Mouse (Mus musculus) layer of hippocampus, postnatal 25 days (tissue): ENCODE results near the gene Tiam1. TPM values are rescaled to one million over a fixed set of nuclear protein-coding genes. Genes with fewer than 3 reads are reported as not detected.

Experiments used
- DNase-seq, 2 experiments: peaks; one replicate each; pipeline ENCODE4 v3.0.0; 2022; ENCODE audit warnings: mixed read lengths in 2 of 2, low spot score in 1 of 2; ENCODE audit errors: extremely low spot score in 1 of 2
- total RNA-seq, 2 experiments: library from RNA; stranded (reverse); gene quantifications; 2 replicates each; pipeline ENCODE4 v1.2.3; 2021

Tiam1 gene
- total RNA-seq, 2 experiments from 2014 or later: 93.4 to 114 TPM

DNA sequence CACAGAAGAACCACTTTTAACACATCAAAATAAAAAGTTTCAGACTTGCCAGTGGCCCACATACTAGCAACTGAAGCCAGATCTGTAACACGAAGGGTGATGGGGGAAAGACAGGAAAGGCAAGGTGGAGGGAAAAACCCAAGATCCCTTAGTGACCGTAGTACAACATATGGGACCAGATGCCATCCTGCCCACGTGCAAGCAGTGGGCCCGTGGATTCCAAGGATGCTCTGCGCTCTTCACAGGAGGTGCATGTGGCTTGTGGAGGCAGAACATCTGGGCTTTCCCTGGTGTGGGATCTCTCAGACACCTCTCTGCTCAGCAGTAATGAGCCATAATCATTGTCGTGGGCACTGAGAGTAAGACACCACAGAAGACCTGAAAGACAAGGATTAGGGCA lies 175.5 kb downstream of the Tiam1 start:
- DNase-seq: no peak

DNA sequence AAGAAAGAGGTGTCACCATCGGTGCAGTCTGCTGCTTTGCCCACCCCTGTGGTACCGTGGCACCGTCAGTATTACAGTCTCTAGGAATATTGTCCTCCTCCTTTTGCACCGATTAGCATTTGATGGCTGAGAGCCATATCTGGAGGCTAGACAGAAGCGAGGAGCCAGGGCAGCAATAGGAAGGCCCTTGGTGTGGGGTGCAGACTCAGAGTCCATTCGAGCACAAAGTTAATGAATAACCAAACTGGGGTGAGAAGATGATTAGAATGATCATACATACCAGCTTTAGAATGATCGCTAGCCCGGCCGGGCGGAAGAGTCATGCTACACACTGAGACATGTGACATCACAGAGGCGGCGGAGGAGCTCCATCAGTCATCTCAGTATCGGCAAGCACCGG lies 180.7 kb downstream of the Tiam1 start:
- DNase-seq: no peak

DNA sequence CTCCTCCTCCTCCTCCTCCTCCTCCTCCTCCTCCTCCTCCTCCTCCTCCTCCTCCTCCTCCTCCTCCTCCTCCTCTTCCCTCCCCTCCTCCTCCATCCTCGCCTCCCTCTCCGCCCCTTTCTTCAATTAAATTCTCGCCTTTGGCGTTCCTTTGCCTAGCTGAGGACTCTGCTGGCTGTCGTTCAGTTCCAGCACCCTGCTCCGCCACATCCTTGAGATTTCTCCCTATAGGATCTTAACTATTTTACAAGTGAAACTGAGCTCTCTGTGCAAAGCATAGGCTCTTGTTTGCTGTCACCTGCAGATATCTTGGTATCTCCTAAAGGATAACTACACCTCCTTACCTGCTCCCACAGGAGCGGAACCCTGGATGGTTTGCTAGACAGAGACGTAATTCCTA lies 182.7 kb downstream of the Tiam1 start:
- no peak for DNase-seq

DNA sequence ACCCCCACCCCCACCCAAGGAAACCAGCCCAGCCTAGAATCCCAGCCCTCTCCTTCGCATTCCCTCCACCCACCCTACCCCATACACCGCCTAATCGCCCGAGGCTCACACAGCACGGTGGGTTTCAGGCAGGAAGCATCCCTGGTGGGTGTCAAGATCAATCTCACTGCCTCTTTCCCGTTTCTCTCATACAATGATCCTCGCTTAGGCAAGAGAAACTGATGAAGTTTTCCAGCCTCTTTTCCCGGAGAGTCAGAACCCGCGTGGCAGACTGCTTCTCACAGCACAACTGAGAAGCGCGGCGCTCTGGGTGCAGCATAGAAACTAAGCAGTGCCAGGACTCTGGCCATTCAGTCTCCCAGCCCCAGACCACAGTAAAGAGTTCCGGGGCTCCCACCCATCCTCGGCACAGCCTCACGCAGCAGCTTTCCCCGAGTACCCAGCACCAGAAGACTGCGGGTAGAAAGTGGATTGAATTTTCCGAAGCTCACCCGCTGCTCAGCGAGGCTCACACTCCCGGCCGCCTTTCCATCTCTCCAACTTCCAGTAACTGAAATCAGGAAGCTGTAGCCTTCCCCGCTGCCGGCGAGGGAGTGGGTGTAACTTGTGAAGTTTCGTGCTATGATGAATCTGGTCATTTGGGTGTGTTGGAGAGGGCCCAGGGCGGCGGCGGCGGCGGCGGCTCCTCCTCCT lies 183.2 kb downstream of the Tiam1 start:
- DNase-seq: peak in 1 of 2 experiments; percentile 46

DNA sequence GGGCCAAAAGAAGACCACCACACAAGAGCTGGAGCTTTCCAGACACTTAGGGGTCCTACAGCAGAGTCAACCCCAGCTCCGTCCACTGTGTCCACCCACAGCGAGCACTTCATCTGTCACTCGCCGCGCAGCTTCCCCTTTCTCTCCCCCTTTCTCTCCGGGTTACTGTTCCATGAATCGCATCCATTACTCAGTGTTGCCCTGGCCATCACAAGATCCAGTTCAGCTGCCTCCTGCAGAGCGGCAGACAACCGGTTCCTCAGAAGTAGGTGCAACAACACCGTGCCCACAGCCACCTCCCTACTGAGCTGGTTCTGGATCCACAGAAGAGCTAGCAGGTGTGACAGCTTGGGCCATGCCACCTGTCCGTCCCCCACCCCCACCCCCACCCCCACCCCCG lies 184.6 kb downstream of the Tiam1 start:
- DNase-seq: no peak

DNA sequence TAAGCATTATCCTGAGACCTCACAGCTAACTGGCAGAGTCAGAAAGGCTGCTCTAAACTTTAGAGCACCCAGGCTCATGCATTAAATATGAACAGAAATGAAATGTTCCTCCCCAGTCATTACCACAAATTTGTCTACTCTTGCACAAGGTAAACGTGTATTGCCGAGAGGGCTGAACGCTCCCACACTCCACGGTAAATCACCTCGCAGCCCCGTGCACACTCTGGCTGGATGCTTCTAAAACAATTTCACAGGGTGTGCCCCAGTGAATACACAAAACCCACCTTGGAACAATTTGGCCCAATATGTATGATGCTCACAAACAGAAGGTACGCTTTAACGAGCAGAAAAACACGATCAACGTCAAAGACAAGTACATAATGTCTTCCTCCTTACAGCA lies 185.5 kb downstream of the Tiam1 start:
- no peak for DNase-seq

DNA sequence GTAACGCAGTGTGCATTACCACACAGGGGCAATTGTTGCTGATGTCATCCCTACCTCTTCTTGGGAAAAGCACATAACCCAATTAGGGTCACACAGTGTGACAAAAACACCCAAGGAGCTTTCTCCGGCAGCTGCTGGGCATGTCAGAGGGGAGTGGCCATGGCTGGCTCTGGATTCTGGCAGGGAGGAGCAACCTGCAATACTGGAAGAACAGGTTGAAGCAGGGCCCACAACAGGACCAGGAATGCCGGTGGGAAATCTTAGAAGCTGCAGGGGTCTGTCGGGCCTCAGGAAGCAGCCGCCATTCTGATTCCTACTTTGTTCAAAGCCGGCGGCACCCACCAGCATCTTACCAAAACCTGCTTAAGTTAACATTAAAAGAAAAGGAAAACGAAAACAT lies 189.0 kb downstream of the Tiam1 start:
- DNase-seq: no peak

DNA sequence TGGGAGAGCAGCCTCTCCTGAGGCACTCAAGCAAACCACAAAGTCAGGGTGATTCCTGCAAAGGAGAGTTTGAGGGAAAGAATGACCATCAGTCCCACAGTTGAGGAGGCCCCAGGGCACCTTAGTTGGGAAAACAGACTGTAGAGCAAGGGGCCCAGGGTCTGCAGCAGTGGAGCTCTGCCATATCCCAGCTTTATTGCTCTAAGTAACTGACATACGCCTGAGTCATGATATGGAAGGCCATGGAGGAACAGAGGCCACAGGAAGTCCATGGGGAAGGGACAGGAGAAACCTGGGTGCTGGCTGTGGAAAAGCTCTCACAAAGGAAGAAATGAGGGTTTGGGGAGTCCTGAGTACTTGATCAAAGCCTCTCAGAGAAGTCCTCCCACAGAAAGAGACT lies 189.5 kb downstream of the Tiam1 start:
- no peak for DNase-seq

DNA sequence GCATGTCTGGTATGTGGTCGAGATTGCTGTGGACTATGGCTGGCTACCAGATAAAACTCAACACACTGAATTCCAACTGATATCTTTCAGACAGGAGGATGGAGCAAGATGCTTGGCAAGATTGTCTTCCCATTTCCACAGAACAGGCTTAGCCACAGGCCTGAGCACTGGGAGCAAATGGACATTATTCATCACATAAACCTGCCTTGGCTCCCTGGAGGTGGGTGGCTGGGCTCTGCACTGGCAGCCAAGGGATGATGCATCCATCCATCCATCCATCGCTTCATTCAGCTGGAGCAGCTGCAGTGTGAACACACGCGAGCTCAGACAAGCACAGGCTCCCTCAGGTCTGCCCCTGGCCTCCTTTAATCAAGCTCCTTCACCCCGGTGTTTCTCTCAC lies 190.7 kb downstream of the Tiam1 start:
- no peak for DNase-seq

DNA sequence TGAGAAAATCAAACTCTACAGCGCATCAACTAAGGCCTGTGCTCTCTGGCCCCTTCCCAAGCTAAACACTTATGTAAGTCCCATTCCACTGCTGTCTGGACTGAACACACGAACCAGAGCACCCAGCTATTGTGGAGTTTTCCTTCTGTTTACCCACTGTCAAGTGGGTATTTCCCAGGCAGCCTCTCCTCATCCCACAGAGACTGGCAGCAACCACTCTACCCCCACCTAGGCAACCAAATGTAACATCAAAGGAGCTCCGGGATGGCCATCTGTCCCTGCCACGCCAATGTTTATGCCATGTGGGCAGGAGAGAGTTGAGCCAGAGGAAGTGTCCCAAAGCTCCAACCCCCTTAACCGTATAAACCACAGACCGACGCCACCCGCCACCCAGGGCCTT lies 192.8 kb downstream of the Tiam1 start:
- no peak for DNase-seq

DNA sequence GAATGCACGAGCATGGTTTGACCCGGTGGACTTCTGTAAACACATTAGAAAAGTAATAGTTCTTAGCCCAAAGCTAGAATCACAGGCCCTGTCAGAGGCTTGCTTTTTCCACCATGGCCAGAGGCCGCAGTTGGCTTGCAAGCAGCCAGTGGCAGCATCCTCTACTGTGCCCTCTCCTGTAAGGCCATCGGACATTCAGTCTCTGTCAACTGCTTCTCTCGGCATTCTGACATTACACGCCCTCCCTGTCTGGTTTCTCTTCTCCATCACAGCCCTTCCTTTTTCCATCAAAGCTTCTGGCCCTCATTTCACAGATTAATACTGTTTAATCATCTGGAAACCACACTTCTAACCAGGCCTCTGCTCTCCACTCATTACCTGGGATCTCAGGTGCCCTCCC lies 193.3 kb downstream of the Tiam1 start:
- DNase-seq: no peak

DNA sequence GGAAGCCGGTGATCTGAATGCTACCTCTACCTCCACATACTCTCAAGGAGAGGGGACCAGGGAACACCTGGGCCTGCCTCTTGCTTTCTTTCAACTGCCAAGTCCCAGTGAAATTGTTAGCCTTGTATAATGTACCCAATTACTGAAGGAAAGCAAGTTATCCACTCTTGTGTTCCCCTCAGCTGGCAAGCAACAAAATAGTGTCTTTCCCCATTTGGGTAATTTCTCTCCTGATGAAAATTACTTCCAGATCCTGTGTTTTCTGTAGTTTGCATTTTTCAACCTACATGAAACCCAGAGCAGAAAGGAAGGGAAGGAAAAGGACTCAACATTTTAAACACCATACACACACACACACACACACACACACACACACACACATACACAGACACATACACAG lies 195.5 kb downstream of the Tiam1 start:
- no peak for DNase-seq

DNA sequence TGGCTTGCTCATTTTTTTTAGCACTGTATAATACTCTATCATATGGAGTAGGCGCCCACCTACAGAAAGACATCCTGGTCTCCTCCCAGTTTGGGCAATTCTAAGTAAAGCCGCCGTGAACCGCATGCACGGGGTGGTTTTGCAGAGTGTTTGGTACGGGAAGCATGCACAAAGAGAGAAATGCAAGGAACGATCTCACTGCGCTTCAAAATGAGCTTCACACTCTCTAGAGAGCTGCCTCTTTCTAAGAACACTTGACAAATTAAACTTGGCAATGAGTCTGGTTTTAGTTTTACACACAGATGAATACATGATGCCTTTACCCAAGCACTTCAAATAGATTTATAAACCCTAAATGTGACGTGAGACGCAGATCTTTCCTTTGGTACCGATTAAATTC lies 196.8 kb downstream of the Tiam1 start:
- no peak for DNase-seq

DNA sequence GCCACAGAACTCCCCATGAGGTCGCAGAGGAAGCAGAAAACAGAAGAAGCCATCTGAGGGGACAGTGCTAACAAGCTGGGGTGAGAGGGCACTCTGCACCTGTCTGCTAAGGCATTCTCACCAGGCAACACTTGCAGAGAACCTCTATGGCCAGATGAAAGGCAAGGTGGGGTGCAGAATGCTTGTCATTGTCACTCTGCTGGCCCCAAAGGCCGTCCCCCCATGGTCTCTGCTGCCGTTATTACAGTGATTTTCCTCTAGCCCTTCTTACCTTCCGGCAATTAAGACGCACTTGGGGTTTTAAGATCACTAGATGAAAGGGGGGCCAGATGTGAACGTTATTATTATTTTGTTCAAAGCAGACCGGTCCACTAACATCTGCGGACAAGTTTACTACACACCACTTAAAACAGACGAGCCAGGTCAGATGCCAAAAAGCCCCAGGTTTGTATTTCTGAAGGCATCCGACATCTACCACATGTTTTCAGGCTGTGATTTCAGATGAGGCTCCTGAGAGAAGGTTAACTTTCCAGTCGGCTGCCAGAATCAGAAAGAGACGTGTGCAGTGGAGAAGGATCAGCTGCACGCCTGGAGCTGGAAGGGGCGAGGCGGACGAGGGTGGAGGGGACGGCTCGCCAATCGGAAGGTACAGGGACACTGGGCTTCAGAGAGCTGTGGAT lies 198.8 kb downstream of the Tiam1 start:
- DNase-seq: no peak

DNA sequence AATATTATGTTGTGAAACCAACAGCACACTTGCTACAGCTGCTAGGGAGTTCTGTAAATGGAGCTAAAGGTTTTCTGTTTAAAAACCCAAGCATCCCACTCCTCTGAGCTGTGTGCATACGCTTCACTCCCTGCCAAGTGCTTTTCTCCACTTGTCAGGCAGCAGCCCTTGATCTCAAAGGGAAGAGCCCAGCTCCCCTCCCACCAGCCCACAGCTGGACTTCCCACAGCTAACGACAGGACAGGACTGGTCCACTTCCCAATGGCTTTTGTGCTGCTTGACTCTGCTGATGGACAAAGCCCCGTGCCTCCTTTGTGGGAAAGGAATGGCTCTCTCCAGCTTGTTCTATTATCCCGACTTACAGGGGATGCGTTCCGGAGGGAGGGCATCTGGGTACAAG lies 199.5 kb downstream of the Tiam1 start:
- no peak for DNase-seq

DNA sequence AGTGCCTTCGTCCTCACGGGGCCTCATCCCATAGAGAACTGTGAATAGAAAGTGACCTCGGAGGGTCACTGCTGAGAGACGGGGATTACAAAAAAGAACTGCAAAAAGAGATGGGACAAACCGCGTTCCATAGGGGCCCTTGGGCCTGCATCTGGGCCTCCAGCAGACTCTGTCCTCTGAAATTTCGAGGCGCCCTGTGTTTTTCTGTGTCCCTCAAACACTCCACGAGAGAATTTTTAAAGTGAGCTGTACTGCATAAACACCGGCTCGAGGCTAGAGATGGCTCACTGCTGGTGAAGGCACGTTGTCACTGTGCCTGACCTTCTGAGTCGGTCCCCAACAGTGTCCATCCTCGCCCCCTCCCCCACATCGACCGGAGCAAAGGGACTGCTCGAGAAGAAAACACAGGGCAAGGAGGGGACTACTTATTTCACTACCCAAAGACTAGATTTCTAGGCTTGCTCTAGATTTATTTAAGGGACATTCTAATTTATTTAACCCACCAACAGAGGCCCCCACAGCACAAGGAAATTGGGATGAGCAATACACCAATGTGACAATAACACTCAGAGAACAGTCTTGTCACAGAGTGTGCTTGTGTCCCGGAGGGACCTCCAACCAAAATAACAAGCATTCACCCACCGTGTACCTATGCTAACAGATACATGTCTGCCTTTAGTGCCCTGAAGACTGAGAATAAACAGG lies 200.2 kb downstream of the Tiam1 start:
- peak in 1 of 2 experiments; percentile 50 for DNase-seq

DNA sequence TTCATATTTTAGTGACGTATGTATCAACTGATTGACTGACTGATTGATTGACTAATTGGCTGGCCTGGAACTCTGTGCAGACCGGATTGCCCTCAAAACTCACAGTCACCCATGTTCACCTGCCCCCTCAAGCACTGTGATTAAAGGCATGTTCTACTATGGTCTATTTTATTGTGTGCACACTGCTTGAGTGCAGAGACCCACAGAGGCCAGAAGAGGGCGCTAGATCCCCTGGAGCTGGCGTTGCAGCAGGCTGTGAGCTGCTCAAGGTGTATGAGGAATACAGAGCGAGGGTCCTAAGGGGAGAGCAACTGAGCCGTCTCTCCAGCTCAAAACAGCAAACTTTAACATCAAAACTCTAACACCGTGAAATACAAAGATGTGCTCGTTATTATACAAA lies 202.9 kb downstream of the Tiam1 start:
- no peak for DNase-seq

DNA sequence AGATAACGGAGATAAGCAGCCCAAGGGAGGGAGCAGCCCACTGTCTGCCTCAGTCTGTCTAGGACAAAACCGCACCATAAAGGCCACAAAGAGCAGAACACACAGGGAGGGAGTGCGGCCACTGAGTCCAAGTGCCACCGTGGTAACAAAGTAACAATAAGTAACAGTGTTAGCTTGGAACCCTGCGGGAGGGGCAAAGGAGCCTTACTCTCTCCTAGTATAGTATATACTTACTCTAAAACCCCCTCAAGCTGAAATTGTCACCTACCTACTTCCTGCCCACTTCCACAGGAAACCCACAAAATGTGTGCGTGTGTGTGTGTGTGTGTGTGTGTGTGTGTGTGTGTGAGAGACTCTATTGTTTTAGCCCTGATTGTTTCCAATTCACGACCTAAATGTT lies 205.3 kb downstream of the Tiam1 start:
- DNase-seq: no peak

DNA sequence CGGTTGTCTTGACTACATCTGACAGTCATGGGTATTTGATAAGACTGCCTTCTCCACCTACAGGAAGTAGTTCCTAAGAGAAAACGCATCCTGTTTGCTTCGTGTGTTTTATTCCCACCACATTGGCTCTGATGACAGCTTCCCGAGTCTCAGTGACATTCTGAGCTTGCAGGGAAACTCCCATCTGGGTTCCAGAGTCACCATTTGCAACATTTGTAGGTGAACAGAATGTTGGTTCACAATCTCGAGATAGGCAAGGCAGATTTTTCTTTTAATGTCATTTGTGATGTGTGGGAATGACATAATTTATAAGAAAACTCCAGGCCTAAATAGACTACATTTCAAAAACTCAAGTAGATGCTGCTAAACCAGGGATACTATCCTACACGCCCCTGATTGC lies 207.0 kb downstream of the Tiam1 start:
- no peak for DNase-seq

DNA sequence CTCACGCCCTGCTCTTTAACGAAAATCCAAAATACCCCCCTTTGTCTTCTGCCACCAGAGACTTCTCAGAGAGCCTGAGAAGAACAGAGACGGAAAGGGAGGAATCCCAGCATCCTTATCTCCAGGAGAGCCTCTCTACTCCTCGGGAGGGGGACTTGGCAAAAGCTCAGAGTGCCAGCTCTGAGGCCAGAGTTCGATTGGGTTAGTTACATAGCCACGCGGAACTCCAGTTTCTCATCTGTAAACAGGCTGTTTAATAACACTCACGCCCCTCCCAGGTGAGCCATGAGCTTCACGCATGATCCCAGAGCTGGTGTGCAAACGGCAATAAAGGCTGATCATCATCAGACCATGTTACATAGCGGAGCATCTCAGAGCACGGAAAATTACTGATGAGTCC lies 208.2 kb downstream of the Tiam1 start:
- DNase-seq: no peak

DNA sequence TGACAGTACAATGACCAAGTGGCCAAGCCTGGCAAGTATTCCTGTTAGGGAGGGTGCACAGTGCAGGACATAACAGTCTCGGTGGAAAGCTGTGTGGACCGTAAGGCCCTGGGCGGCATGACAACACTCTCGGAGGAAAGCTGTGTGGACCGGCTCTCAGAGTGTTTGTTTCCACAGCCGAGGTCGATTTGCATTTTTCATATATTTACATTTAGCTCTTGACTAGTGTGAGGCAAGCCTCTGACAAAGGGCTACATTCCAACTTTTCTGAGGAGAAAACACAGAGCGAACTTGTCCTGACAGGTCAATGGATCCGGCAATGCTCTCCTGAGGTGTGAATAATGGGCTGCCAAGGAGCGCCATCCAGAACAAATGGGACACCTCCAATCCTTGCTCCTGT lies 209.0 kb downstream of the Tiam1 start:
- DNase-seq: no peak

DNA sequence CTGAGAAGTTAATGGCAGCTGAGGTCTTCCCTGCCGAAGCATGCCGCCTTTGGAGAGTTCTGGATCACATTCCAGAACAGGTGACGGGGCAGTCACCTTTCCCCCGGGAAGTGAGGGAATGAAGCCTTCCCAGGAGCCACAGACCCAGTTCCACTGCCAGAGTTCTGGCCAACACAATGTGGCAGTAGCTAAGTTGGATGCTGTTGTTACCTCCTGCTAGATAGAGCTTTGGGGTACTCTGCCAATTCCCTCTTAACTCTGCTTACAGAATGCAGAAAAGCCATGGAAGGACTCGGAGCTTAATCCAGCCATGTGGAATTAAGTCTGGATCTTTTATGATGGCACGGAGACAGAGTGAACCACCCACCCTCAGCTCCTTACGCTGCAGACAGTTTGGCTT lies 209.6 kb downstream of the Tiam1 start:
- DNase-seq: no peak
